Mouse (Mus musculus) c-Kit-negative CD71-positive TER-119-positive erythroid progenitor cells, embryonic 14.5 days (primary cell): Measurements from ENCODE around the gene 5730522E02Rik.

ENCODE experiments used
- DNase-seq: peaks from one replicate; pipeline ENCODE4 v3.0.0-alpha.2; 2013; ENCODE audit warnings: low read depth, low spot score

5730522E02Rik gene

GRCm38 (mm10) chr11:26004018-26004417 is 206.5 kb downstream of the 5730522E02Rik start:
- DNase-seq = no peak

DNA sequence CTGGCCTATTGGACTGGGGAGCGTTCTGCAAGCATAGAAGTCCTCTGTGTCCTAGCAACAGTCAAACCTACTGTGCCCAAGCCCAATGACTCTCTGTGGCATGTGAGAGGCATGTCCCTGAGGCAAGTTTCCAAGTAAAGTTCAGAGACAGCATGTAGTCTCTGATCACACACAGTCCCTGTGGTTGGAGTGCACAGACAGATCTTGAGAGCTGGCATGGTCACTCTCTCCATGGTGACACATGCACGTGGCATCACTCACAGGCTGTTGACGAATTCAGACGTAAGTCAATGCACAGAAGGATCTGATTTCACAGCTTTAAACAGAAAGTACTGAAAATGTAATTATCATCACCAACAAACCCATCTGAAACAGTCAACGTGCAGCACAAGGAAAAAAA is 210.8 kb downstream of the 5730522E02Rik start:
- DNase-seq = no peak

- no peak for DNase-seq
Observed at GRCm38 (mm10) chr11:25997469-25997868, 213.1 kb downstream of the 5730522E02Rik start.

GRCm38 (mm10) chr11:25994128-25994527 is 216.4 kb downstream of the 5730522E02Rik start:
- no peak for DNase-seq

GRCm38 (mm10) chr11:25992216-25992615 is 218.3 kb downstream of the 5730522E02Rik start:
- DNase-seq = no peak

DNA sequence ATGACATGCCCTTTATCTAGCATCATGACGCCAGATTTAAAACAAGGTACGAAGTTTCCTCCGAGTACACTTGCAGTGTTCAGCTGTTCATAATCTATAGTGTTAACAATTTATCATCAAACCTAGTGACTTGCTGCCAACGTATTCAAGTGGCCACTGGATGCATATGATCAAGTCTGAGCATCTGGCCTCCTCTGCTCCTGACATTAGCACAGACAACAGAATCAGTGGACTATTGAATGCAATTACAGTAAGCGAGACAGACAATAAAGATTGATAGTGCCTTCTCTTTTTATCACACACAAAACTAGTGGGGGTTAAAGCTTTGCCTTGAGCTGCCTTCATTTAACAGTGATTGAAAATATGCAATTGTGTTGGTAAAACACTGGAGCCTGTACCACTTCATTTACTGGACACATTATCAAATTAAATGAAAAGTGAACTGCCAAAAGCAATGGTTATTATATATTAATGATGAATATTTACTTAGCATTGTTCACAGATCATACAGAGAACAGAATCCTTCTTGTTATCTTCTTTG is 231.8 kb downstream of the 5730522E02Rik start:
- no peak for DNase-seq

DNA sequence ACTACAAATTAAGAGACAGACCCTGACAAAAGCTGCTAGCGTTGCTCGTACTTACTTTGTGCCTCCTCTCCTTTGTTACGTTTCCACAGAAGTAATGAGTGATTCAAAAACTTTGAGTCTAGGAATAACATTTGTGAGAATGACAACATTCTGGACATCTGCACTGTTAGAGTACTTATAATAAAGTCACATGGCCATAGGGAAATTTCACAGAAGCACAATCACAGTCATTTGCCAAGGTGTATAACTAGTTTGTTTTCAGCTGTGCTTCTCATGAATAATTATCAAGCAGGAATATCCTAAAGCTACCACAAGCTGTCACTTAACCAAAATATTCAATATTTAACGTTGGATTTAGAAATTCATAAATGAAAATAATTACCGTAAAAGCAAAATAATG is 269.1 kb downstream of the 5730522E02Rik start:
- DNase-seq = no peak

- DNase-seq = no peak
Observed at GRCm38 (mm10) chr11:25940716-25941294, 269.8 kb downstream of the 5730522E02Rik start.

DNA sequence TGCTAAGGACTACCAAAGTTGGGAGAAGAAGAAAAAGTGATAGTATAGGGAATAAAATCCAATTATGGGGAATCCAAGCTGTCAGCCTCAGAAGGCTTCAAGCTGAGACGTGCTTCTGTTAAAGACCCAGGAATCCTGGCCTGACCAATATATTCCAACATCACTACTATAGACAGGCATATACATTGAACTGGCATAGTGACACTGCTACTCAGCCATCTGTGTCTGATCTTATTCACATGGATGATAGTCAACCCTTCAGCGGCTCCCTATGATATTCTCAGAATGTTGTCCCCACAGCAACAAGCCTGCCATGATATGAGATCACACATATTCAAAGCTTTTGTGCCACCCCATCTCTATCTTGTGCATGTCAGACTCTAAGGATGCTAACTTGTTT is 284.3 kb downstream of the 5730522E02Rik start:
- no peak for DNase-seq

DNA sequence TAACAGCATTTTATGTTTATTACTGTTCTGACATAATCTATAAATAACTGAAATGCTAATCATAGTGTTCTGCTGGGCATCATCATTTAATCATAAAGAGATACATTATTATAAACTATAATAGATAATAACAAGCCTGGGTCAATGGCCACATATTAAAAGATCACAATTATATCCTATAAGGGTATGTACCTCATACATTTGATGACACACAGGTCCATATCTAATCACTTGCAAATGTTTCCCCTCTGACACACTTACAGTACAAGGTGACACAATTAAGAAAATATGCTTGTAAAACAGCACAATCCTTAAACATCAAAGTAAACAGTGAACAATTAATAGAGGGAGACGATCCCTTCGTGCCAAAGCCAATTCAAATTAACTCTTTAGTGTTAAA is 308.2 kb downstream of the 5730522E02Rik start:
- no peak for DNase-seq

- DNase-seq = no peak
Observed at GRCm38 (mm10) chr11:25901666-25902065, 308.9 kb downstream of the 5730522E02Rik start.

- no peak for DNase-seq
Observed at GRCm38 (mm10) chr11:25893906-25894305, 316.7 kb downstream of the 5730522E02Rik start.

DNA sequence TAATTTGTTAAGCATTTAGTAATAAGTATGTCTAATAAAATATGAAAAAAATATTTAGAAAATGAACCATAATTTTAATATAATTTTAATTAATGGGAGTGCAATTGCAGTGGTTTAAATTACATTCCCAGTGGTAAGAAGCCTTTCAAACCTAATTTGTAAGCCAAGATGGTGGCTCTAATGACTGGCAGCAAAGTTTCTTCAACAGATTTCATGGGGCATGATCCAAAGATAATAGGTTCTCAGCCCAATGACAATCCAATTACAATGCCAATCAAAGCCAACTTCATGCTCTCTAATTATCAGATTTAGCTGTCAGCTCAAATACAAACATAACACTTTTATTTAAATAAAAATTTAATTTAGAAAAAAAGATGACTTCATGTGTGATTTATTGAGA is 337.6 kb downstream of the 5730522E02Rik start:
- no peak for DNase-seq

GRCm38 (mm10) chr11:25872317-25872716 is 338.2 kb downstream of the 5730522E02Rik start:
- DNase-seq = no peak

- DNase-seq = no peak
Observed at GRCm38 (mm10) chr11:25866292-25866691, 344.3 kb downstream of the 5730522E02Rik start.

- no peak for DNase-seq
Observed at GRCm38 (mm10) chr11:25862686-25863085, 347.9 kb downstream of the 5730522E02Rik start.

DNA sequence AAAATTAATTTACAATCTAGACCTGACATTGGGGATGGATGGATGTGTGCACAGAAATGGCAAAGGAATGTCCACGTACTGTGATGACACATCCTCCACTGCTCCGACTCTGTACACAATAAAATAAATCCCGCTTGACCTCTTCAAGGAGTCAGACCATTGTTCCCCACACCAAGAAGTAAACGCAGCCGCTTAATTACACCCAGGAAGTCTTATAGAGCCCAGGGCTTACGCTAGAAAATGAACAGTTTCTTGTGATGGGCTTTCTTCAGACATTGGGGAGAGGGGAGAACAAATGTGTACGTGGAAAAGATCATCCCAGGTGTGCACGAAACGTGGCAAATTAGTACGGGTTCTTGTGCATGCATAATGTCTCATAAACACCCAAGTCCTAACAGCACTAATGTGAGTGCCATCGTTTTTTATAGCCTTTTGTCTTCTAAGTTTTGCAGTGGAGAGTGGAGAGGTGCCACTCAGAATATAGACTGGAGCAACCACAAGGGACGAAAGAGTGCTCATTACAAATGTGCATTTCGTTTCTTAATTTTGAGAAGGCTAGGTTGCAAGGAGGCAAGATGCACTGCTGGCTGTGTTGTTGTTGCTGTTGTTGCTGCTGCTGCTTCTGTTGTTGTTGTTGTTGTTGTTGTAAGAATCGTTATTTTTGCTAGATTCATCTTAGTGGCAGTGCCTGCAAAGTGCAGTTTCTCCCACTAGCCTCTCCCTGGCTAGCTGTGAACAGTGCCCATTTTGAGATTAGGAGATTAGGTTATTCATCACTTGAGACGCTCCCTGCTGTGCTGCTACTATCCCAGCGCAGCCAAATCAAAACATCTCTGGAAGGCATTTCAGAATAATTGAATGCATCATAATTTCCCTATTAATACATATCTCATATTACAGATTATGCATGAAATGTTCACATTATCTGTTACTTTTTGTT is 353.7 kb downstream of the 5730522E02Rik start:
- no peak for DNase-seq

DNA sequence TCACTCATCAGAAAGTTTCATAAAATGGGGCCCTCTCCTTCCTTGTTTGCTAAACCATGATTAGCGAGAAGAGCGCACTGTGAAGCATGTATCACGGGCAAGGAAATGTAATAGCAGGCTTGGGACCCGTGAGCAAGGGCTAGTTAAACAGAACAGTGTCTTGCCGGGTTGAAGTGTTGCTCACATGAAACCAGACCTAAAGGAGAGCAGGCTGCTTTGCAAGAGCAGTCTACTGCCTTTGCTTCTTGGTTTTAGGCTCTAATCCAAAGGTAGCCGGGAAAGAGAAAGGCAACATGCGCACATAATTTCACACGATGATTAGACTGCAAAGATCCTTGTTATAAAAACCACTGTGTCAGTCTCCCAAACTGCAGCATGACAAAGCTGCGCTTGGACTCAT is 354.8 kb downstream of the 5730522E02Rik start:
- no peak for DNase-seq

- no peak for DNase-seq
Observed at GRCm38 (mm10) chr11:25854216-25854615, 356.3 kb downstream of the 5730522E02Rik start.

DNA sequence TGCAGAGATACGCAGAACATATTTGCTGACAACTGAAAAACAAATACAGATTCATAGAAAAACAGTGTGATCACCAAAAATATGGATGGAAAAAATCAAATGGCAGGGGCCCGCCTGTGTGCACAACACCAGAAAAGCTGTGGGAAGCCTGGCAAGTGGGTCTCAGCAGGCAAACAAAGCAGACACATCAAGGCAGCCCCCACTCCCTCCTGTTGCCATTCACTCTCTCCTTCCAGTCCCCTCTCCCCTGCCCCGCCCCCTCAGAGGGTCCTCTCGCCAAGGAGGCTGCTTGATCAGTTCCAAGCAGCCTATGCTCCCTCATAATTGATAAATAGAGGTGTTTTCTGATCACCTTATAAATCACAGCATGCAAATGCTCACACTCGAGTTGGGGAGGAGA is 357.5 kb downstream of the 5730522E02Rik start:
- DNase-seq = no peak

GRCm38 (mm10) chr11:25848824-25849644 is 361.5 kb downstream of the 5730522E02Rik start:
- DNase-seq = no peak

- no peak for DNase-seq
Observed at GRCm38 (mm10) chr11:25838451-25838850, 372.1 kb downstream of the 5730522E02Rik start.
